Mouse (Mus musculus): Measurements from ENCODE around the gene Nus1. TPM values are rescaled to one million over a fixed set of nuclear protein-coding genes. Genes with fewer than 3 reads are reported as not detected.

The Nus1 gene
- polyA plus RNA-seq, 1 experiment from 2014 or later = 8.3 TPM

- Histone ChIP-seq H3K9ac (ENCODE audit: low read length) (no peak overlapping the region), H3K9me3 (replicated peaks; ENCODE audit: control insufficient read depth, low read length) (no peaks in the 10 kb centered on the region), H3K27me3 (ENCODE audit: control insufficient read depth, insufficient read depth, low read length) (no peaks in the 10 kb centered on the region), H3K36me3 (ENCODE audit: control insufficient read depth, insufficient read depth) (no peaks in the 10 kb centered on the region), H3K27ac (ENCODE audit: low read length) (no peak overlapping the region), H3K4me3 (ENCODE audit: low read length) (no peak overlapping the region), H3K4me1 (ENCODE audit: control insufficient read depth, insufficient read depth, low read length) (peaks cover 30% of the 10 kb centered on the region), H3K4me2 (ENCODE audit: low read depth, low read length) (no peak overlapping the region)
- WGBS = 75% methylated on average over 2 of the region's 2 CpGs
- no peak for ATAC-seq (replicated peaks; ENCODE audit: extremely low read depth, insufficient read depth, low FRiP score)
These were observed 5.8 kb downstream of the Nus1 start for GRCm38 (mm10) chr10:52423097-52423496.

DNA sequence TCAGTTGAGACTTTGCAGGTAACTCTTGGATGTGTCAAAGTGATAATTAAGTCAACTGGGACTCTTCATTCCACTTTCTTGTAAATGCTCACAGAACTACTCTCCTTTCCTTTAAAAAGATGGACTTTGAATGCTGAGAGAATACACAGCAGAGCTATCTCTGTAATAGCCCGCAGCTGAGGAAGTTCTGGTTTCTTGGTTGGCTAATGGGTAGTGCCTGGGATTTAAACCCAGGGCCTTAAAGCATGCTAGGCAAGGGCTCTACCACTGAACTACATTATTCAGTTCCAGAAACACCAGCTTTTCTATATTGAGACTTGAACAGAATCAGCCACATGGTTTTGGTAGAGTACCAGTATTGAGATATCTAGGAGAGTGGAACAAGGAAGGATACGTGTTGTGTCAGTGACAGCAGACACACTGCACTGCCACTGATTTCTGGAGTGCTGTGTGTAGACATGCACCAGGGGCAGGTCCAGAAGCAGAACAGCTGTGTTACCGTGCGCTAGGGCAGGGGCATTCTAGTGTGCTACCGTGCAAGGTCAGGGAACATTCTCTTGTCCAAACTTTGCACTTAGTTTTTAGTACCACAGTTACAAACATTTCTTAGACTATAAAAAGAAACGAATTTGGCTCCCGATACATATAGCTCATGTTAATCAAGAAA, 9.1 kb downstream of the Nus1 start:
- no peaks in the 10 kb centered on the region for H3K9me3 ChIP-seq (replicated peaks; ENCODE audit: control insufficient read depth, low read length)
- no peak overlapping the region for H3K9ac ChIP-seq (ENCODE audit: low read length)
- peak; percentile 32; the same call in 1 of the 2 replicates for ATAC-seq (replicated peaks; ENCODE audit: extremely low read depth, insufficient read depth, low FRiP score)
- H3K36me3 ChIP-seq (ENCODE audit: control insufficient read depth, insufficient read depth) = peaks cover 9% of the 10 kb centered on the region
- no peak overlapping the region for H3K4me2 ChIP-seq (ENCODE audit: low read depth, low read length)
- peaks cover 15% of the 10 kb centered on the region for H3K4me1 ChIP-seq (ENCODE audit: control insufficient read depth, insufficient read depth, low read length)
- H3K4me3 ChIP-seq (ENCODE audit: low read length) = no peak overlapping the region
- WGBS = 68% methylated on average over 7 of the region's 7 CpGs
- no peaks in the 10 kb centered on the region for H3K27me3 ChIP-seq (ENCODE audit: control insufficient read depth, insufficient read depth, low read length)
- H3K27ac ChIP-seq (ENCODE audit: low read length) = no peak overlapping the region

- H3K4me2 ChIP-seq (ENCODE audit: low read depth, low read length) = no peak overlapping the region
- H3K36me3 ChIP-seq (ENCODE audit: control insufficient read depth, insufficient read depth) = peaks cover 18% of the 10 kb centered on the region
- H3K9me3 ChIP-seq (replicated peaks; ENCODE audit: control insufficient read depth, low read length) = no peaks in the 10 kb centered on the region
- no peak overlapping the region for H3K4me3 ChIP-seq (ENCODE audit: low read length)
- no peak for ATAC-seq (replicated peaks; ENCODE audit: extremely low read depth, insufficient read depth, low FRiP score)
- H3K9ac ChIP-seq (ENCODE audit: low read length) = no peak overlapping the region
- no peaks in the 10 kb centered on the region for H3K27me3 ChIP-seq (ENCODE audit: control insufficient read depth, insufficient read depth, low read length)
- H3K4me1 ChIP-seq (ENCODE audit: control insufficient read depth, insufficient read depth, low read length) = 0 out of 2 replicates have a peak, but pooled peaks cover 4% of the 10 kb centered on the region
- 70% methylated on average over 2 of the region's 2 CpGs for WGBS
- H3K27ac ChIP-seq (ENCODE audit: low read length) = no peak overlapping the region
These were observed 10.5 kb downstream of the Nus1 start for GRCm38 (mm10) chr10:52427634-52428415.

GRCm38 (mm10) chr10:52430953-52431352, 13.6 kb downstream of the Nus1 start:
- 78% methylated on average over 1 of the region's 1 CpGs for WGBS
- ATAC-seq (replicated peaks; ENCODE audit: extremely low read depth, insufficient read depth, low FRiP score) = no peak
- Histone ChIP-seq H3K4me3 (ENCODE audit: low read length) (no peak overlapping the region), H3K9me3 (replicated peaks; ENCODE audit: control insufficient read depth, low read length) (no peaks in the 10 kb centered on the region), H3K36me3 (ENCODE audit: control insufficient read depth, insufficient read depth) (peaks cover 40% of the 10 kb centered on the region), H3K27ac (ENCODE audit: low read length) (no peak overlapping the region), H3K9ac (ENCODE audit: low read length) (no peak overlapping the region), H3K27me3 (ENCODE audit: control insufficient read depth, insufficient read depth, low read length) (no peaks in the 10 kb centered on the region), H3K4me1 (ENCODE audit: control insufficient read depth, insufficient read depth, low read length) (0 out of 2 replicates have a peak, but pooled peaks cover 2% of the 10 kb centered on the region), H3K4me2 (ENCODE audit: low read depth, low read length) (no peak overlapping the region)

GRCm38 (mm10) chr10:52434836-52435235, 17.5 kb downstream of the Nus1 start:
- Histone ChIP-seq H3K4me3 (ENCODE audit: low read length) (no peak overlapping the region), H3K27ac (ENCODE audit: low read length) (no peak overlapping the region), H3K9ac (ENCODE audit: low read length) (no peak overlapping the region), H3K4me1 (ENCODE audit: control insufficient read depth, insufficient read depth, low read length) (no peaks in the 10 kb centered on the region), H3K4me2 (ENCODE audit: low read depth, low read length) (no peak overlapping the region), H3K9me3 (replicated peaks; ENCODE audit: control insufficient read depth, low read length) (no peaks in the 10 kb centered on the region), H3K27me3 (ENCODE audit: control insufficient read depth, insufficient read depth, low read length) (no peaks in the 10 kb centered on the region), H3K36me3 (ENCODE audit: control insufficient read depth, insufficient read depth) (peaks cover 57% of the 10 kb centered on the region)
- 85% methylated on average over 8 of the region's 8 CpGs for WGBS
- ATAC-seq (replicated peaks; ENCODE audit: extremely low read depth, insufficient read depth, low FRiP score) = no peak

GRCm38 (mm10) chr10:52460614-52461013, 43.3 kb downstream of the Nus1 start:
- Histone ChIP-seq H3K9ac (ENCODE audit: low read length) (no peak overlapping the region), H3K4me2 (ENCODE audit: low read depth, low read length) (no peak overlapping the region), H3K27me3 (ENCODE audit: control insufficient read depth, insufficient read depth, low read length) (no peaks in the 10 kb centered on the region), H3K27ac (ENCODE audit: low read length) (no peak overlapping the region), H3K9me3 (replicated peaks; ENCODE audit: control insufficient read depth, low read length) (no peaks in the 10 kb centered on the region), H3K4me3 (ENCODE audit: low read length) (no peak overlapping the region), H3K4me1 (ENCODE audit: control insufficient read depth, insufficient read depth, low read length) (no peaks in the 10 kb centered on the region), H3K36me3 (ENCODE audit: control insufficient read depth, insufficient read depth) (no peaks in the 10 kb centered on the region)
- ATAC-seq (replicated peaks; ENCODE audit: extremely low read depth, insufficient read depth, low FRiP score) = no peak
- WGBS = 69% methylated on average over 2 of the region's 2 CpGs

DNA sequence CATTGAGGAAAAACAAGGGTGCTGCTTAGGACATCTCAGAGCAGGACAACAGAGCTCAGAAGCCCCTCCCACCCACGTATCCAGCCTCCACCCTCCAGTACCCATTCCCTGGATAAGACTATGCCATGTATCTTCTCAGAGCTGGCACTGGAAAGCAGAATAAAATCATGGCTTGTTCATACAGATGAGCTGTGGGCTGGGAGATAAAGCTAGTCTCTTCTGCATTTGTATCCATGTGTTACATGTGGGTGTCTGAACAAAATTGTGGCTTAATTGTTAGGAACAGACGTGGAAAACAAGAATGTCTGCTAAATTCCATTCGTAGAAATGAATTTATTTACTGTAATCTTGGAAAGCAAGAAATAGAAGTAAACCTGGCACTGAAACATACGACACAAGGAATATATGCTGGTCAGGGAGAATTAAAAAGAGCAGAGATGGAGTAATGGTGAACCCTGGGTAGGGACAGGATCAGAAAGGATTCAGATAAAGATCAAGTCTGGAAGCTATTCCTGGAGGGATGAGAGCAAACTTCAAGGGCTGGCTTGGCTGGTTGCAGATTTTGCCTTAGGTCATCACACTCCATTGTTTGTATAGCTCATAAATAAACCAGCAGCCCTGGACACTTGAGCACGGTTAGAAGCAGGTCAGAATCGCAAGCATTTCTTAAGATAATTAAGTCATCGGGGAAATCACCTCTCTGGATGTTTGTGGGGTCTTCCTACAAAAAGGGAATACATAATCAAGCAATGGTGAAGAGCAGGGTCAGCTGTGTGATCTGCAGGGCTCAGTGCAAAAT, 46.8 kb downstream of the Nus1 start:
- H3K27me3 ChIP-seq (ENCODE audit: control insufficient read depth, insufficient read depth, low read length) = no peaks in the 10 kb centered on the region
- 64% methylated on average over 7 of the region's 7 CpGs for WGBS
- H3K9ac ChIP-seq (ENCODE audit: low read length) = no peak overlapping the region
- H3K4me1 ChIP-seq (ENCODE audit: control insufficient read depth, insufficient read depth, low read length) = no peaks in the 10 kb centered on the region
- ATAC-seq (replicated peaks; ENCODE audit: extremely low read depth, insufficient read depth, low FRiP score) = no peak
- no peaks in the 10 kb centered on the region for H3K9me3 ChIP-seq (replicated peaks; ENCODE audit: control insufficient read depth, low read length)
- no peak overlapping the region for H3K27ac ChIP-seq (ENCODE audit: low read length)
- H3K4me2 ChIP-seq (ENCODE audit: low read depth, low read length) = no peak overlapping the region
- no peaks in the 10 kb centered on the region for H3K36me3 ChIP-seq (ENCODE audit: control insufficient read depth, insufficient read depth)
- no peak overlapping the region for H3K4me3 ChIP-seq (ENCODE audit: low read length)

- H3K9me3 ChIP-seq (replicated peaks; ENCODE audit: control insufficient read depth, low read length) = peaks cover 4% of the 10 kb centered on the region
- no peak overlapping the region for H3K4me2 ChIP-seq (ENCODE audit: low read depth, low read length)
- no peaks in the 10 kb centered on the region for H3K36me3 ChIP-seq (ENCODE audit: control insufficient read depth, insufficient read depth)
- ATAC-seq (replicated peaks; ENCODE audit: extremely low read depth, insufficient read depth, low FRiP score) = no peak
- H3K27me3 ChIP-seq (ENCODE audit: control insufficient read depth, insufficient read depth, low read length) = no peaks in the 10 kb centered on the region
- no peak overlapping the region for H3K27ac ChIP-seq (ENCODE audit: low read length)
- H3K9ac ChIP-seq (ENCODE audit: low read length) = no peak overlapping the region
- H3K4me3 ChIP-seq (ENCODE audit: low read length) = no peak overlapping the region
- WGBS = 63% methylated on average over 4 of the region's 4 CpGs
- H3K4me1 ChIP-seq (ENCODE audit: control insufficient read depth, insufficient read depth, low read length) = no peaks in the 10 kb centered on the region
These were observed 54.2 kb downstream of the Nus1 start for GRCm38 (mm10) chr10:52471520-52471919.

All from heart, embryonic 16.5 days (tissue).